Mouse (Mus musculus) hematopoietic multipotent progenitor cell, adult 10-12 weeks (in vitro differentiated cells): ENCODE data around the gene Slitrk1. TPM values are rescaled to one million over a fixed set of nuclear protein-coding genes. Genes with fewer than 3 reads are reported as not detected.

ENCODE experiments used
- polyA plus RNA-seq: library from polyadenylated mRNA; stranded (reverse); fragments of >175 nt; gene quantifications from 2 replicates; pipeline ENCODE4 v1.2.3, GENCODE M21; 2012; ENCODE audit warnings: low replicate concordance

Slitrk1 gene
- not detected in 2 replicates for polyA plus RNA-seq

DNA sequence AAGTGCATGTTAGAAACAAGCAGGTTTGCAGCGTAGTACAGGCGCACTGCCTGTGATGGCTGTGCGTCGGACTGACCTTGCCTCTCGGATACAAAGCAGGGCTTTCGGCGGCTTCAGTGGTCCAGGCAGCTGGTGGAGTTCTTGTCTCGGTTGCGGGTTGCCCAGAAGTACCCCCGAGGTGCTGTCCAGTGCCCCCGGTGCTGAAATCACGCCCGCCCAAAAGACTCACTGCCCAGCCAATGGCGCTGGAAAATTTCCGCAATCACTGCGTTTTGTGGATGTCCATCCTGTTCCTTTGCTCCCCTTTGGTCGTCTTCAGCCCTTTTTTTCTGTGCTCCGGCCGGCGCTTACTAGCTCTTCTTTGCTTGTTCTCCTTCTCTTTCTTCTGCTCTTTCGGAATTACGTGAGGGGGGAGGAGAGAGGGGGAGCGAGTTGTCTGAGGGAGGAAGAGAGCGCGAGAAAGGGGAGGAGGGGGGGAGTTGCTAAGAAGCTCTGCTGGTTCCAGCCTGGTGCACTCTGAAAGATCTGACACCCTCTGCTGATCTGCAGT is at the start of gene Slitrk1:
Gene Slitrk1 (minus strand): TSS at position 445 of the 550 bp plus-strand sequence.

